Mouse (Mus musculus): ENCODE measurements around the gene Trmt44.

DNA sequence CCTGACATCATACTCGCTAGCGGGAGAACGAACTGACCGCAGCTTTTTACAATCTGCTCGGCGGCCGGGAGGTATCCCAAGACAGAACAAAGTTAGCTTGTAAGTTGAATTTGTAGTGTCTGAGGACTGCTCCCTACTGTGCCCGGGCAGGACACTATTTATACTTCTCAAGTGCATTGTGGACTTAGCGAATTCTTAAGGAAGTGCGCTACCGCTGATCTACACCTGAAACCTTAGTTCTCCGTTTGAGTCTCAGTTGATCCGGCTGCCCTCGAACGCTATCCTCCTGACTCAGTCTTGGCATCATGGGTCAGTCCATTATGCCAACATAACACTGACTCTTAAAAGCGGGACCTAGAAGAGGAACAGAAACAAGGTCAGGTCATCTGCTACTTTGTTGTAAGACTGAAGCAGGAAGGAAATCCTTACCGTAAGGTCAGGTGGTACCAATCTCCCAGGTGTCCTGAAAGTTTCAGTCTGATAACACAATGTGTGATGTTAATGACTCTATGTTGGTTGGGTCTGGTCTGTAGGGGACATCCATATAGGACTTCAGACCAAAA, 8.4 kb upstream of the Trmt44 start:
- TF ChIP-seq CTCF (IDR thresholded peaks at IDR 0.05; ENCODE audit: extremely low read depth, insufficient read depth, low read length) (no peak), POLR2A (IDR thresholded peaks at IDR 0.05; ENCODE audit: extremely low read depth, insufficient read depth, low read length) (no peak)
